Mouse (Mus musculus) right cerebral cortex, adult 18-20 months (tissue): ENCODE measurements at regions not wholly inside any gene's neighbourhood (a gene's known extent, or its start where the extent isn't known, plus 50 kb on each side); places are given as distances from the start of the nearest gene placed in this dataset.

Source experiments
- DNase-seq: peaks from one replicate; pipeline ENCODE4 v3.0.0; 2022; ENCODE audit warnings: mixed read lengths

GRCm38 (mm10) chr12:39086285-39086684, 307.1 kb downstream of the Etv1 start:
- no peak for DNase-seq

GRCm38 (mm10) chr12:39094638-39095230, 315.6 kb downstream of the Etv1 start:
- DNase-seq, result no peak

- DNase-seq, result no peak
These were observed 344.4 kb downstream of the Etv1 start for GRCm38 (mm10) chr12:39123391-39124095.

GRCm38 (mm10) chr12:39154689-39155088, 375.5 kb downstream of the Etv1 start:
- no peak for DNase-seq

- DNase-seq, result no peak
These were observed 397.8 kb downstream of the Etv1 start for GRCm38 (mm10) chr12:39176958-39177357.

- DNase-seq, result no peak
These were observed 444.9 kb downstream of the Etv1 start for GRCm38 (mm10) chr12:39224073-39224472.

- DNase-seq, result no peak
These were observed 477.4 kb downstream of the Etv1 start for GRCm38 (mm10) chr12:39256605-39257004.

- no peak for DNase-seq
These were observed 478.4 kb downstream of the Etv1 start for GRCm38 (mm10) chr12:39257571-39257970.

GRCm38 (mm10) chr12:39289676-39290075, 510.5 kb downstream of the Etv1 start:
- DNase-seq, result peak; percentile 10

GRCm38 (mm10) chr12:39301351-39302212, 522.4 kb downstream of the Etv1 start:
- no peak for DNase-seq

GRCm38 (mm10) chr12:39302213-39302591, 523.0 kb downstream of the Etv1 start:
- DNase-seq, result no peak

- DNase-seq, result no peak
These were observed 528.6 kb downstream of the Etv1 start for GRCm38 (mm10) chr12:39307746-39308145.

- DNase-seq, result no peak
These were observed 530.7 kb downstream of the Etv1 start for GRCm38 (mm10) chr12:39309905-39310304.

- DNase-seq, result no peak
These were observed 538.0 kb downstream of the Etv1 start for GRCm38 (mm10) chr12:39317229-39317628.

GRCm38 (mm10) chr12:39321453-39321852, 542.3 kb downstream of the Etv1 start:
- no peak for DNase-seq

GRCm38 (mm10) chr12:39326157-39326556, 547.0 kb downstream of the Etv1 start:
- DNase-seq, result no peak

- DNase-seq, result no peak
These were observed 547.6 kb downstream of the Etv1 start for GRCm38 (mm10) chr12:39326668-39327299.

- DNase-seq, result no peak
These were observed 549.2 kb downstream of the Etv1 start for GRCm38 (mm10) chr12:39328377-39328776.

GRCm38 (mm10) chr12:39339101-39339538, 559.9 kb downstream of the Etv1 start:
- no peak for DNase-seq

- no peak for DNase-seq
These were observed 562.6 kb downstream of the Etv1 start for GRCm38 (mm10) chr12:39341751-39342271.

GRCm38 (mm10) chr12:39342327-39342726, 563.1 kb downstream of the Etv1 start:
- no peak for DNase-seq

GRCm38 (mm10) chr12:39371480-39372245, 592.5 kb downstream of the Etv1 start:
- DNase-seq, result no peak
